Mouse (Mus musculus) heart, embryonic 16.5 days (tissue): ENCODE data around the gene AL607142.1. TPM values are rescaled to one million over a fixed set of nuclear protein-coding genes. Genes with fewer than 3 reads are reported as not detected.

ENCODE experiments used
- ATAC-seq: fragments of 200-750 bp; cut with Nextera tagmentation; replicated peaks from 2 replicates; pipeline ENCODE4 v1.8.0; 2017; ENCODE audit warnings: moderate number of reproducible peaks; ENCODE audit not compliant: insufficient read depth, low FRiP score; ENCODE audit errors: extremely low read depth
- H3K27ac ChIP-seq: fragments of 300-500 bp; sonication (generic); 2 replicates; pipeline ENCODE4 v1.5.1; 2014; ENCODE audit warnings: mild to moderate bottlenecking, low read length, control low read depth, moderate library complexity
- H3K27me3 ChIP-seq: fragments of 300-500 bp; sonication (generic); 2 replicates; pipeline ENCODE4 v1.6.1; 2014; ENCODE audit warnings: low read length, mixed read lengths; ENCODE audit not compliant: control insufficient read depth, insufficient read depth
- H3K36me3 ChIP-seq: fragments of 300-500 bp; sonication (generic); 2 replicates; pipeline ENCODE4 v1.6.1; 2014; ENCODE audit not compliant: control insufficient read depth, insufficient read depth
- H3K4me1 ChIP-seq: fragments of 300-500 bp; sonication (generic); 2 replicates; pipeline ENCODE4 v1.6.1; 2014; ENCODE audit warnings: low read length, mixed read lengths; ENCODE audit not compliant: control insufficient read depth, insufficient read depth
- H3K4me2 ChIP-seq: fragments of 300-500 bp; sonication (generic); 2 replicates; pipeline ENCODE4 v1.6.1; 2014; ENCODE audit warnings: low read depth, mild to moderate bottlenecking, control low read depth, low read length
- H3K4me3 ChIP-seq: fragments of 300-500 bp; sonication (generic); 2 replicates; pipeline ENCODE4 v1.5.1; 2014; ENCODE audit warnings: mild to moderate bottlenecking, control low read depth, low read length
- H3K9ac ChIP-seq: fragments of 300-500 bp; sonication (generic); 2 replicates; pipeline ENCODE4 v1.6.1; 2014; ENCODE audit warnings: low read length, control low read depth
- H3K9me3 ChIP-seq: fragments of 300-500 bp; sonication (generic); replicated peaks from 2 replicates; pipeline ENCODE4 v1.6.1; 2016; ENCODE audit warnings: low read length; ENCODE audit not compliant: control insufficient read depth
- WGBS: fragments of 180-500 bp; shearing (Covaris S2); extraction: QIAGEN DNeasy Blood & Tissue Kit; methylation state at CpG from one replicate; pipeline ENCODE4 v1.1.7; 2014; 5-methylcytosine and 5-hydroxymethylcytosine counted together
- polyA plus RNA-seq: library from polyadenylated mRNA; unstranded; fragments of >200 nt; fragmentation: Nextera tagmentation; extraction: Ambion mirVana; gene quantifications from 2 replicates; pipeline ENCODE4 v1.2.1, GENCODE M21; 2015

Gene AL607142.1
- polyA plus RNA-seq, 1 experiment from 2014 or later = not detected

DNA sequence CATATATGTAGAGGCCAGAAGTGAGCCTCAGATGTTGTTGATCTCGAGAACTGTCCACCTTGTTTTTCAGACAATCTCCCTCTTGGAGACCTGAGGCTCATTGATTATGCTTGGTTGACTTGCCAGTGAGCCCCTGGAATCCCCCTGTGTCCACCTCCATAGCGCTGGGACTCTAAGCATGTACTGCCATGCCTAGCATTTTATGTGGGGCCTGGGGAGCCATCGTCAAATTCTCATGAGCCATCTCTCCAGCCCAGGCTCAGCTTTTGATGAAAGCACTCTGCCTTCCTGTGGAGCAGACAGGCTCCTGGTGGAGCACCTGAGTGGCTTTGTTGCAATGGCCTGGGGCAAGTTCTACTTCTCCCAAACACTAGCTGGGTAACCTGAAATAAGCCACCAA is 14.9 kb upstream of the AL607142.1 start:
- WGBS = 89% methylated on average over 3 of the region's 3 CpGs
- peaks cover 6% of the 10 kb centered on the region; the same call in 1 of the 2 replicates for H3K4me1 ChIP-seq
- no peak overlapping the region for H3K9ac ChIP-seq
- no peak overlapping the region for H3K27ac ChIP-seq
- no peaks in the 10 kb centered on the region for H3K36me3 ChIP-seq
- H3K9me3 ChIP-seq = no peaks in the 10 kb centered on the region
- no peak for ATAC-seq
- no peak overlapping the region for H3K4me2 ChIP-seq
- H3K27me3 ChIP-seq = no peaks in the 10 kb centered on the region
- H3K4me3 ChIP-seq = no peak overlapping the region

GRCm38 (mm10) chr4:120052481-120052880 is 12.3 kb upstream of the AL607142.1 start:
- Histone ChIP-seq H3K4me1 (no peaks in the 10 kb centered on the region), H3K27me3 (no peaks in the 10 kb centered on the region), H3K27ac (no peak overlapping the region), H3K9ac (no peak overlapping the region), H3K9me3 (no peaks in the 10 kb centered on the region), H3K4me2 (no peak overlapping the region), H3K4me3 (no peak overlapping the region), H3K36me3 (no peaks in the 10 kb centered on the region)
- ATAC-seq = no peak

DNA sequence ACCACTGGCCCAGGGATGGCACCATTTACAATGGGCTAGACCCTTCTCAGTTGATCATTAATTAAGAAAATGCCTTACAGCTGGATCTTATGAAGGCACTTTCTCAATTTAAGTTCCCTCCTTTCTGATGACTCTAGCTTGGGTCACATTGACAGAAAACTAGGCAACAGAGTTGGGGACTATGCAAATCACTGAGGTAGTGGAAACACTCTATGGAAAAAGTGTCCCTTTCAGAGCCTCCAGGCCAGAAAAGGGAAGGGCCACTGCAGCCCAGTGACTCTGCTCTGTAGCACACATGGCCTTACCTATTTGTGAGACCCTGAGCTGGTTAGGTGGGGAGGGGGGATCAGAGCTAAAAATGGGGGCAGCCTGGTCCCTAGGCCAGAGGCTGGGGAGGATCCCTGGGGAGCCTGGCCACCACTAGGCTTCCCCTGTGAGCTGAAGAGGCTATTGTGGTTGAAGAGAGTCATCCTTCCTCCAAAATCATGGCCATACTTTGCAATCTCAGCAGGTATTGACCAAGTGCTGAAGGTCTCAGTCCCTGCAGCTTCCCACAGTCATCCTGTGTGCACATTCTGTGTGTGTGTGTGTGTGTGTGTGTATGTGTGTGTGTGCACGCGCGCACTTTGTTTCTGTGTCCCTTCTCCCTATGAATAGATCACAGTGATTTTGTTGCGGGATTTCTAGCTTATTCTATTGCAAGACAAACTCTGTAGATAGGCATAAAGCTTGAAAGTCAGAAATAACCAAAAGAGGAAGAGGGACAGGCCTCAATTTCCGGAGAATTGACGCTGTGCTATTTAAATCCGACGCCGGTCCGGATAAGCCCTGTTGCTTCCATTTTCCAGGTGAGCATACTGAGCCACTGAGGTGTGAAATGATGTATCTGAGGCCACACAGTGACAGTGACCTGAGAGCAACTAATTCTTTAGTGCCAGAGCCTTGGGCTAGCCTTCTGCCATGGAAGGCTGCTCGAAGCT is 11.5 kb upstream of the AL607142.1 start:
- no peak overlapping the region for H3K27ac ChIP-seq
- no peaks in the 10 kb centered on the region for H3K36me3 ChIP-seq
- no peak overlapping the region for H3K9ac ChIP-seq
- H3K4me1 ChIP-seq = no peaks in the 10 kb centered on the region
- no peaks in the 10 kb centered on the region for H3K9me3 ChIP-seq
- WGBS = 91% methylated on average over 11 of the region's 11 CpGs
- ATAC-seq = no peak
- no peak overlapping the region for H3K4me2 ChIP-seq
- no peak overlapping the region for H3K4me3 ChIP-seq
- H3K27me3 ChIP-seq = no peaks in the 10 kb centered on the region

GRCm38 (mm10) chr4:120054145-120054544 is 10.7 kb upstream of the AL607142.1 start:
- no peak for ATAC-seq
- H3K4me2 ChIP-seq = no peak overlapping the region
- H3K4me3 ChIP-seq = no peak overlapping the region
- no peak overlapping the region for H3K9ac ChIP-seq
- H3K4me1 ChIP-seq = no peaks in the 10 kb centered on the region
- H3K9me3 ChIP-seq = no peaks in the 10 kb centered on the region
- no peaks in the 10 kb centered on the region for H3K36me3 ChIP-seq
- WGBS = 64% methylated on average over 9 of the region's 9 CpGs
- no peaks in the 10 kb centered on the region for H3K27me3 ChIP-seq
- H3K27ac ChIP-seq = no peak overlapping the region

GRCm38 (mm10) chr4:120056451-120056850 is 8.3 kb upstream of the AL607142.1 start:
- Histone ChIP-seq H3K9me3 (no peaks in the 10 kb centered on the region), H3K4me1 (no peaks in the 10 kb centered on the region), H3K36me3 (no peaks in the 10 kb centered on the region), H3K9ac (no peak overlapping the region), H3K4me2 (no peak overlapping the region), H3K27me3 (no peaks in the 10 kb centered on the region), H3K27ac (no peak overlapping the region), H3K4me3 (no peak overlapping the region)
- no peak for ATAC-seq
- WGBS = 88% methylated on average over 9 of the region's 9 CpGs

DNA sequence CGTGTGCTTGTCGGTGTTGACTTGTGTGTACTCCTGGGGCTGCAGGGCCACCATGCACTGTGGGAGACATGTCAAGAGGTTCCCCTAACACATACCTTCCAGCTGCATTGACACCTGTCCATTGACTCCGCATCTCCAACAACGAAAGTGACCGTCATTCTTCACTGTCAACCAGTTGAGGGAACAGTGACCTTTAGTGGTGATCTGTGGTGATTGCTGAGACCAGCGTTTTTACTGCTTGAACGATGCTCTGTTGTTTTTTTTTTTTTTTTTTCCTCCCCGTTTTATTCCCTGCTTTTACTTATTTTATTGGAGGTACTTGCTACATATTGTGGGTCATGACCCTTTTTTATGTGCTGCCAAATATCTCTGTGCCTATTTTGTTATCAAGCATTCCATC is 7.3 kb upstream of the AL607142.1 start:
- Histone ChIP-seq H3K27ac (no peak overlapping the region), H3K4me3 (no peak overlapping the region), H3K9ac (no peak overlapping the region), H3K36me3 (no peaks in the 10 kb centered on the region), H3K9me3 (no peaks in the 10 kb centered on the region), H3K27me3 (no peaks in the 10 kb centered on the region), H3K4me1 (no peaks in the 10 kb centered on the region), H3K4me2 (no peak overlapping the region)
- ATAC-seq = no peak
- WGBS = 78% methylated on average over 8 of the region's 8 CpGs

DNA sequence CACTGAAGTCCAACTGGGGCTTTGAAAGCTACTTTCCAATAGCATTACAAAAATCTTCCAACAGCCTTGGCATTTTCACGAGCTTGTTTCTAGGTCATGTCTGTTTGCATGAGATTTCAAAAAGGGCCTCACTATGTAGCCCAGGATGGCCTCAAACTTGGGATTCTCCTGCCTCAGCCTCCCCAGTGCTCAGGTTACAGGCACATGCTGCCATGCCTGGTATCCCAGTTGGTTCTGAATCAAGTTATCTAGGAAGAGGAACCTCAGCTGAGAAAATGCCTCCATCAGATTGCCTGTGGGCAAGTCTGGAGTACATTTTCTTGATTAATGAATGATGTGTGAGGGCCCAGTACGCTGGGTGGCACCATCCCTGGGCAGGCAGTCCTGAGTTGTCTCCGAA is 6.6 kb upstream of the AL607142.1 start:
- WGBS = 81% methylated on average over 3 of the region's 3 CpGs
- ATAC-seq = no peak
- Histone ChIP-seq H3K4me1 (no peaks in the 10 kb centered on the region), H3K36me3 (no peaks in the 10 kb centered on the region), H3K4me3 (no peak overlapping the region), H3K4me2 (no peak overlapping the region), H3K27me3 (no peaks in the 10 kb centered on the region), H3K27ac (no peak overlapping the region), H3K9me3 (no peaks in the 10 kb centered on the region), H3K9ac (no peak overlapping the region)

- Histone ChIP-seq H3K4me2 (no peak overlapping the region), H3K4me1 (no peaks in the 10 kb centered on the region), H3K9ac (no peak overlapping the region), H3K36me3 (no peaks in the 10 kb centered on the region), H3K4me3 (no peak overlapping the region), H3K27ac (no peak overlapping the region), H3K27me3 (no peaks in the 10 kb centered on the region), H3K9me3 (no peaks in the 10 kb centered on the region)
- 61% methylated on average over 10 of the region's 10 CpGs for WGBS
- no peak for ATAC-seq
These were observed 6.0 kb upstream of the AL607142.1 start for GRCm38 (mm10) chr4:120058794-120059193.

DNA sequence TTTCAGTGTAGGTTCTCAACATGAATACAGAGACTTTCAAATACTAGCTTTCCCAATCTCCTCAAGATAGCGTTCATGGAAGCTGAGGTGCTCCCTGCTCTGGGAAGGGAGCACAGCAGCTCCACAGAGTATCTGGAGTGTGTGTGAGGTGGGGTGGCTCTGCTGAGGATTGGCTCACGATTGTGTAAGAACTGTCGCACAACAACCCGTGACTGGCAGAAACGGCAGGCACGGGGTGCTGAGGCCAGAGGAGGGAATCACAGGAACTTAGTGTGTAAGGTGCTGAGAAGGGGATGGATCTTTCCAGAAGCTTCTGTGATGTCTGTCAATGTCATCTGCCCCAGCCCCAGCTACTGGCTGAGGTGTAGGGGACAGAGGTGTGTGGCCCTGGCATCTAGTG is 3.1 kb upstream of the AL607142.1 start:
- Histone ChIP-seq H3K9ac (no peak overlapping the region), H3K4me3 (no peak overlapping the region), H3K9me3 (no peaks in the 10 kb centered on the region), H3K4me1 (peaks cover 2% of the 10 kb centered on the region; the same call in 1 of the 2 replicates), H3K4me2 (no peak overlapping the region), H3K36me3 (no peaks in the 10 kb centered on the region), H3K27ac (no peak overlapping the region), H3K27me3 (no peaks in the 10 kb centered on the region)
- WGBS = 87% methylated on average over 6 of the region's 6 CpGs
- no peak for ATAC-seq
